Mouse (Mus musculus) stomach, embryonic 14.5 days (tissue): ENCODE measurements around the gene Lgr5. TPM values are rescaled to one million over a fixed set of nuclear protein-coding genes. Genes with fewer than 3 reads are reported as not detected.

Source experiments
- ATAC-seq: fragments of 200-750 bp; cut with Nextera tagmentation; 2 replicates; pipeline ENCODE4 v1.8.0; 2017; ENCODE audit warnings: low read depth, moderate TSS enrichment; ENCODE audit not compliant: insufficient number of reproducible peaks, insufficient read depth, low FRiP score
- H3K27ac ChIP-seq: fragments of 300-500 bp; sonication (generic); 2 replicates; pipeline ENCODE4 v1.5.1; 2014; ENCODE audit warnings: mild to moderate bottlenecking, low read length, moderate library complexity, mixed read lengths
- H3K27me3 ChIP-seq: fragments of 300-500 bp; sonication (generic); 2 replicates; pipeline ENCODE4 v1.6.1; 2014; ENCODE audit warnings: low read length, control low read depth, mixed read lengths; ENCODE audit not compliant: control insufficient read depth, insufficient read depth
- H3K36me3 ChIP-seq: fragments of 300-500 bp; sonication (generic); 2 replicates; pipeline ENCODE4 v1.6.1; 2014; ENCODE audit warnings: mild to moderate bottlenecking, control low read depth, low read length, moderate library complexity, mixed read lengths; ENCODE audit not compliant: control insufficient read depth, insufficient read depth
- H3K4me1 ChIP-seq: fragments of 300-500 bp; sonication (generic); 2 replicates; pipeline ENCODE4 v1.6.1; 2014; ENCODE audit warnings: low read length, control low read depth, mixed read lengths; ENCODE audit not compliant: control insufficient read depth, insufficient read depth
- H3K4me2 ChIP-seq: fragments of 300-500 bp; sonication (generic); replicated peaks from 2 replicates; pipeline ENCODE4 v1.6.1; 2014; ENCODE audit warnings: low read depth, low read length, control low read depth
- H3K4me3 ChIP-seq: fragments of 300-500 bp; sonication (generic); 2 replicates; pipeline ENCODE4 v1.5.1; 2014; ENCODE audit warnings: low read depth, low read length, control low read depth
- H3K9ac ChIP-seq: fragments of 300-500 bp; sonication (generic); replicated peaks from 2 replicates; pipeline ENCODE4 v1.6.1; 2014; ENCODE audit warnings: low read depth, mild to moderate bottlenecking, control low read depth, low read length, moderate library complexity, mixed read lengths
- H3K9me3 ChIP-seq: fragments of 300-500 bp; sonication (generic); 2 replicates; pipeline ENCODE4 v1.6.1; 2016; ENCODE audit warnings: low read depth, low read length, control low read depth; ENCODE audit not compliant: control insufficient read depth
- WGBS: fragments of 180-500 bp; shearing (Covaris S2); extraction: QIAGEN DNeasy Blood & Tissue Kit; methylation state at CpG from one replicate; pipeline ENCODE4 v1.1.7; 2014; 5-methylcytosine and 5-hydroxymethylcytosine counted together
- polyA plus RNA-seq: library from polyadenylated mRNA; unstranded; fragments of >200 nt; fragmentation: Nextera tagmentation; extraction: Ambion mirVana; gene quantifications from 2 replicates; pipeline ENCODE4 v1.2.1, GENCODE M21; 2014

Lgr5 gene
- polyA plus RNA-seq, 1 experiment from 2014 or later, result 3.5 TPM

GRCm38 (mm10) chr10:115561136-115561880 is 26.3 kb downstream of the Lgr5 start:
- Histone ChIP-seq H3K27me3 (no peaks in the 10 kb centered on the region), H3K27ac (no peak overlapping the region), H3K4me1 (no peaks in the 10 kb centered on the region), H3K9ac (no peak overlapping the region), H3K9me3 (no peaks in the 10 kb centered on the region), H3K36me3 (no peaks in the 10 kb centered on the region), H3K4me2 (no peak overlapping the region), H3K4me3 (no peak overlapping the region)
- WGBS, result 57% methylated on average over 12 of the region's 12 CpGs
- 0 out of 2 replicates have a peak, but pooled peaks have one; percentile 58 for ATAC-seq

DNA sequence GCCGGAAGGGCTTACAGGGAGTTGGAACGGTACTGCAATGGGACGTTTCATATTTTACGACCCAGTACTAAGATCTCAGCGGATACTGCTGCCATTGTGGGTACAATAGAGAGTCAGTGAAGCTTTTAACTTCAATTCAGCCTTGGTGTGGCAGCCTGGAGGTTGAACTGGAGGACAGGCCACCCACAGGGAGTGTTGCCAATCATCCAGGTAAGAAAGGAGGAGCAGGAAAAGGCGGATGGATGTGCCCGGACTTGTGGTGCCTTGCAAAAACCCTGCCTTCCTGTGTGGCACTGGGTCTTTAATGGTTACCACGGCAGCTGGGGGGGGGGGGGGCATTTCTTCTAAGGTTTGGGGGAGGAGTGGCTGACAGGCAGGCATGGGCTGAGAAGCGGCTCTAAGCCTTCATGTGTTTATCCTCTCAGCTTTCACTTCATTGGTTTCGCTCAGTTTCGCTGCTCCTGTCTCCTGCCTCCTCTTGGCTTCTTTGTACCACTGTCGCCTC is 30.8 kb downstream of the Lgr5 start:
- Histone ChIP-seq H3K4me3 (no peak overlapping the region), H3K4me2 (no peak overlapping the region), H3K4me1 (no peaks in the 10 kb centered on the region), H3K27me3 (no peaks in the 10 kb centered on the region), H3K9me3 (no peaks in the 10 kb centered on the region), H3K9ac (no peak overlapping the region), H3K36me3 (no peaks in the 10 kb centered on the region), H3K27ac (no peak overlapping the region; the same call in 1 of the 2 replicates)
- no peak for ATAC-seq
- WGBS, result 40% methylated on average over 12 of the region's 12 CpGs

- peak; percentile 65; the same call in 1 of the 2 replicates for ATAC-seq
- 33% methylated on average over 2 of the region's 2 CpGs for WGBS
Observed at GRCm38 (mm10) chr10:115555191-115555765, 32.3 kb downstream of the Lgr5 start.

DNA sequence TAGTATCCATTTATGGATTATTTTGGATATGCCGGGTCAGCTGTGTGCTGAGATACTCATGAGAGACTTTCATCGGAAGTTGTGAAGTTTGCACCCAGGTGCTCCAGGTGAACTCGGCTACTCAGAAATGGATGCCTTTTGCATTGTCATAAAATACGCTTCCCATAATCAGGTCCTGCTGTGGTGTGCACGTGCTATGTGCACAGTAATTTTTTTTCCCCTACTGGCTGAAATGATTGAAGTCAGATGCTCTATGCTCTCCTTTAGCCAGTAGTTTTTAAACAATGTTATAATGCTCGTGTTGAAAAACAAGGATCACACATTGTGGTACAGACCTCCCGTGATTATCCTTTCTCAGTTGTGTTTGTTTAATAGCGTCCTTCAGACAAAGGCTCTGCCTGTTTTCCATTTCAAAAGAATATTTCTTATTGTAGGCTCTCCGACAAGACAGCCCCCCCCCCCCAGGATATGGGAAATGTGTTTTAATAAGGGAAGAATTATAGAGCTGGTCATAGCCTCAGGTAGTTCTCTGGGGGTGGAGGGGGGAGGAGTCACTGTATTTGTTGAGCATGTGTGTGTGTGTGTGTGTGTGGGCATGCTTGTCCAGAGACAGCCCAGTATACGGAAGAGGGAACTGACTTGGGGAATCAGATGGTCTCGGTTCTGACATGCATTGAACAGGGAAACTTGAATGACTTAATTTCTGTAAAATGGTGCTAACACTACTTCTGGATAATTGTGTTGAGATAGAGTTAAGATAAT is 34.0 kb downstream of the Lgr5 start:
- no peaks in the 10 kb centered on the region for H3K4me1 ChIP-seq
- H3K9me3 ChIP-seq, result no peaks in the 10 kb centered on the region
- 74% methylated on average over 11 of the region's 11 CpGs for WGBS
- no peak overlapping the region for H3K4me3 ChIP-seq
- H3K27me3 ChIP-seq, result no peaks in the 10 kb centered on the region
- H3K4me2 ChIP-seq, result no peak overlapping the region
- no peaks in the 10 kb centered on the region for H3K36me3 ChIP-seq
- no peak overlapping the region for H3K27ac ChIP-seq
- H3K9ac ChIP-seq, result no peak overlapping the region
- no peak for ATAC-seq

More at GRCm38 (mm10) chr10:115555191-115555765, 32.3 kb downstream of the Lgr5 start:
- Histone ChIP-seq H3K4me2 (no peak overlapping the region), H3K27me3 (no peaks in the 10 kb centered on the region), H3K4me3 (no peak overlapping the region), H3K36me3 (no peaks in the 10 kb centered on the region), H3K9me3 (no peaks in the 10 kb centered on the region), H3K4me1 (no peaks in the 10 kb centered on the region), H3K9ac (no peak overlapping the region), H3K27ac (no peak overlapping the region)

DNA sequence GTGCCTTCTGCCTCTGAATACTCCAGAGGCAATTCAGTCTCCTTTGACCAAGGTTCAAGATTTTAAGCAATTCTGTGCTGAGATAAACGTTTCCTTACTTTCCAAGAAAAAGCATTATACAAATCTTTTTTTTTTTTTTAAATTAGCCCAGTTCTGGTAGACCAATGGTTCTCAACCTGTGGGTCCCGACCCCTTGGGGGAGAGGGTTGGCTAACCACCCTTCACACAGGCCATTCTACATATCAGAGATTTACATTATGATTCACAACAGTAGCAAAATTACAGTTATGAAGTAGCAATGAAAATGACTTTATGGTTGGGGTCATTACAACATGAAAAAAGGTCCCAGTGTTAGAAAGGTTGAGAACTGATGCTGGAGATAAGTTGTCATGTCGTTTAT is 36.5 kb downstream of the Lgr5 start:
- no peak overlapping the region for H3K4me3 ChIP-seq
- no peak for ATAC-seq
- no peaks in the 10 kb centered on the region for H3K9me3 ChIP-seq
- no peaks in the 10 kb centered on the region for H3K36me3 ChIP-seq
- no peak overlapping the region for H3K4me2 ChIP-seq
- H3K4me1 ChIP-seq, result no peaks in the 10 kb centered on the region
- WGBS, result 82% methylated on average over 3 of the region's 3 CpGs
- H3K27ac ChIP-seq, result no peak overlapping the region
- H3K9ac ChIP-seq, result no peak overlapping the region
- H3K27me3 ChIP-seq, result no peaks in the 10 kb centered on the region

GRCm38 (mm10) chr10:115550253-115550652 is 37.3 kb downstream of the Lgr5 start:
- no peaks in the 10 kb centered on the region for H3K36me3 ChIP-seq
- H3K4me3 ChIP-seq, result no peak overlapping the region
- 78% methylated on average over 7 of the region's 7 CpGs for WGBS
- no peak overlapping the region for H3K4me2 ChIP-seq
- H3K4me1 ChIP-seq, result no peaks in the 10 kb centered on the region
- no peak for ATAC-seq
- no peak overlapping the region for H3K27ac ChIP-seq
- no peaks in the 10 kb centered on the region for H3K9me3 ChIP-seq
- H3K27me3 ChIP-seq, result no peaks in the 10 kb centered on the region
- no peak overlapping the region for H3K9ac ChIP-seq

DNA sequence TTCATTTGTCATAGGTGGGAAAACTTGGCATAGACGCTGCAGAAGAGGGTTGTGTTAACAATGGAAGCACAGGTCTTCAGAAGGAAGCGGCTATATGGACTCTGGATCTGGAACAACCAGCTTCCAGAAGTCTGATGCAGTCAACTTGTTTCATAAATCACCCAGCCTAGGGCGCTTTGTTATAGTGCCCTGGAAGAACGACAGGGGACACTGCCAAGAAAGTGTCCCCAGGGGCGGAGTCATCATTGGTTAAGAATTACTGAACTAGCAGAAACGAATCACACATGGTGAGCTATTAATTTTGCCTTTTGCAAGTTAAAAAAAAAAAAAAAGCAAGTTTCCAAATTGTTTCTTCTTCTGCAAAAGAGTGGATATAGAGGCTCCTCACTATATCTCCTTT is 44.7 kb downstream of the Lgr5 start:
- Histone ChIP-seq H3K36me3 (no peaks in the 10 kb centered on the region), H3K4me3 (no peak overlapping the region), H3K9ac (no peak overlapping the region), H3K4me1 (no peaks in the 10 kb centered on the region), H3K27me3 (no peaks in the 10 kb centered on the region), H3K27ac (no peak overlapping the region), H3K4me2 (no peak overlapping the region), H3K9me3 (no peaks in the 10 kb centered on the region)
- WGBS, result 73% methylated on average over 6 of the region's 6 CpGs
- ATAC-seq, result no peak

GRCm38 (mm10) chr10:115530746-115531145 is 56.8 kb downstream of the Lgr5 start:
- Histone ChIP-seq H3K27me3 (no peaks in the 10 kb centered on the region), H3K4me1 (no peaks in the 10 kb centered on the region), H3K4me3 (no peak overlapping the region), H3K9ac (no peak overlapping the region), H3K4me2 (no peak overlapping the region), H3K27ac (no peak overlapping the region), H3K9me3 (no peaks in the 10 kb centered on the region), H3K36me3 (no peaks in the 10 kb centered on the region)
- WGBS, result 15% methylated on average over 2 of the region's 2 CpGs
- no peak for ATAC-seq
